Mouse (Mus musculus): ENCODE data around the gene Zfp398.
"Not testable (repeated sequence)": the region's sequence is repeated elsewhere in the genome, so short reads cannot be mapped to it uniquely, and the experiment has no call there.

The Zfp398 gene

DNA sequence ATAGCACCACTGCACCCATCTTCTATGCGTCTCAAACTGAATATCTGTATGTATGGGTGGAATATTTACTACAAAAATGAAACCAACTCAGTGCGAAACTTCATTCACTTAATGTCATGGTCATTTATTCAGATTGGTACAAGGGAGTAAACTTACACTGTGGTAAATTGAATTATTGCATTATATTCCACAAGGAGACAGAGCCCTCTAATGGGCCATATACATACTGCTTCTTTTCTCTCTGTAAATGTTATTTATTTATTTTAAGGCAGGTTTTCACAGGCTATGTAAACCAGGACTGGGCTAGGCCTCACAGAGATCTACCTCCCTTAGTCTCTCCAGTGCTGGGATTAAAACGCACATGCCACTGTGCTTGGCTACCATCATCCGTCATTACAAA lies 8.0 kb upstream of the Zfp398 start:
- DNase-seq (ENCODE audit: low read depth) = no peak

GRCm38 (mm10) chr6:47828950-47829349 lies 6.5 kb upstream of the Zfp398 start:
- DNase-seq (ENCODE audit: low read depth) = no peak

GRCm38 (mm10) chr6:47830104-47831078 lies 5.1 kb upstream of the Zfp398 start, which contains the start of gene Zfp786:
Gene Zfp786 (minus strand): TSS chr6:47830867.
- peak; percentile 84 for DNase-seq (ENCODE audit: low read depth)

DNA sequence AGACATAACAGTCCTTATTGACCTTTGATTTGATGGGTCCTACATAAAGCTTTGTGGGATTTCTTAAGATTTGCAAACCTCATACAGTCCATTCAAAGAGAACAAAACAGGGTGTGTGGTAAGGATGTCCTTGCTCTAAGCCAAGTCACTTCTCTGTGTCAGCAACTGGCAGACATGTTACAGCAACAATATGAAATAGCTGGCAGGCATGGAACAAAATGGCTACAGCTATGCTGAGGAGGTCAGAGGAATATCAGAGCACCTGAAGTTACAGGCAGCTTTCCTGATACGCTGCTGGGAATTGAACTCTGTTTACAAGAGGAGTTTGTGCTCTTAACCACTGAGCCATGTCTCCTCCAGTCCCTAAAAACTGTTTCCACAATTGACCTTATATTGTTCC lies 3.2 kb upstream of the Zfp398 start:
- no peak for DNase-seq (ENCODE audit: low read depth)

GRCm38 (mm10) chr6:47835984-47836521 lies 592 bp downstream of the Zfp398 start:
- DNase-seq (ENCODE audit: low read depth) = no peak

DNA sequence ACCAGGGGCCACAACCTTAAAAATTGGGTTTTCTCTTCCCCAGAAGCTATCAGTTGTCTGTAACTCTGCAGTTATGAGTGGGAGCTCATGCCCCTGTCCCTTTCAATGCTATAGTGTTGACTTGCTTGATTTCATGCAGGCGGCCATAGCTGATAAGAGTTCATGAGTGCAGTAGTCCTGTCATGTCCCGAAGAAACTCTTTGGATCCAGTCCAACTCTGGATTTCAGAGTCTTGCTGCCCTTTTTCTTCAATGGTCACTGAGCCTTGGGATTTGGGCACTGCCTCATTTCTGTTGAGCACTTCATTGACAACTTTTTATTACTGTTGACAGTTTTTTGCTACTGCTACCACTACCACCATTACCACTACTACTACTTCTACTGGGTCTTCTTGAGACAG lies 2.2 kb downstream of the Zfp398 start:
- DNase-seq (ENCODE audit: low read depth) = no peak

DNA sequence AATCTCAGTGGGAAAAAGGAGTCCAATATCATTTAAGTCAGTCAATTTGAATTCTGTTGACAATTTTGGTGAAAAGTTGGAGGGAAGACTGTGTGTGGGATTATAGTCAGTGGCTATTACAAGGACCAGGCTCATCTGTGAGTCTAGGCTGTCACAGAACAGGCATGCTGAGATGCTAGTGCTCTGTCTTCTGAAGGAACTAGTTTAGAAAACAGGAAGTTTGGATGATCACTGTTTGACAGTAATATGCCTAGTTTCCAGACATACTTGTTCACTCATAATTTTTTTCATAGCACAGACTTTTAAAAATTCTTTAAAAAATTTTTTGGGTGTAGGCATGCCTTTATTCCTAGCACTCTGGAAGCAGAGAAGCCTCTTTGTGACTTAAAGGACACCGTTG lies 5.6 kb downstream of the Zfp398 start:
- DNase-seq (ENCODE audit: low read depth) = no peak

DNA sequence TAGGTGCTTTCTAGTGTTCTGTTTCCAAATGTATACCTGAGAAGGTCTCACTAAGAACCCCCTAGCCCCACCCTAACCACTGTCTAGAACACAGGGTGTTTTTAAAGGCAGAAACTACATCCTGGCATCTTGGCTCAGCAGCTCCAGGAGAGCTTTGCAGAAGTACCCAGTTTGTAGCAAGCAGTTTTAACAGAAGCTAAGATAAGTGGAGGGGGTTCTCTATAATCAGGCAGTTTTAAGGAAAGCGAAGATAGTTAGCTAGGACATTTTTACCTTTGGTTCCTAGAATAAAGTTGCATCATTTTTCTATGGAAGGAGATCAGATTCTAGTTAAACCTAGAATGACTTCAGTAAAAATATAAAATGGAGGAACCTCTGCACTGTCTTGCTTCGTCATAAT lies 6.4 kb downstream of the Zfp398 start:
- DNase-seq (ENCODE audit: low read depth) = no peak

DNA sequence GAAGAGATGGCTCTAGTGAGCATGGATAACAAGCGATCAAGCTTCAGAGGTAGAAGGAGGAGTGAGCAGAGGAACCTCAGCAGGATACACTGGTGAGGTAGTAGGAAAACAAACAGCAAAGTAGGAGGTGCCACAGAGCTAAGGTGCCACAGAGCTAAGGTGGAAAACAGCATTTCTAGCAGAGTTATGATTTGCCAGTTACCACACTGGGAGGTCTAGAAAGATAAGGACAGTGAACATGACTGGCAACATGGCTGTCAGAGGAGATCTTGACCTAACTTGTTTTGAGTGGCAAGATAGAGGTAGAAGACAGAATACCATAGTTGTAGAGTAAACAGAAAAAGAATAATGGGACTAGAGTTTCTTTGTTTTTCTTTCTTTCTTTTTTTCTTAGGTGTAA lies 6.9 kb downstream of the Zfp398 start:
- no peak for DNase-seq (ENCODE audit: low read depth)

- no peak for DNase-seq (ENCODE audit: low read depth)
These were observed 10.3 kb downstream of the Zfp398 start for GRCm38 (mm10) chr6:47845779-47846178.

GRCm38 (mm10) chr6:47857241-47857640 lies 21.8 kb downstream of the Zfp398 start:
- DNase-seq (ENCODE audit: low read depth) = no peak

DNA sequence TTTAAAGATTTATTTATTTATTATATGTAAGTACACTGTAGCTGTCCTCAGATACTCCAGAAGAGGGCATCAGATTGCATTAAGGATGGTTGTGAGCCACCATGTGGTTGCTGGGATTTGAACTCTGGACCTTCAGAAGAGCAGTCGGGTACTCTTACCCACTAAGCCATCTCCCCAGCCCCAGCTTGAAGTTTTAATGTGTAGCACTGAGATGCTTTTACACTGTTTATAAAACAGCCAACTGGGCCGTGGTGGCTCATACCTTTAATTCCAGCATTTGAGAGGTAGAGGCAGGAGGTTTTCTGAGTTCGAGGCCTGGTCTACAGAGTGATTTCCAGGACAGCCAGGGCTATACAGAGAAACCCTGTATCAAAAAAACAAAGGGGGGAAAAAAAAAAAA lies 22.3 kb downstream of the Zfp398 start:
- DNase-seq (ENCODE audit: low read depth) = not testable (repeated sequence)

- DNase-seq (ENCODE audit: low read depth) = no peak
These were observed 36.8 kb downstream of the Zfp398 start for GRCm38 (mm10) chr6:47872266-47872665.

GRCm38 (mm10) chr6:47877058-47877457 lies 41.6 kb downstream of the Zfp398 start, which contains the start of gene Zfp282:
Gene Zfp282 (plus strand): TSS chr6:47877204.
- DNase-seq (ENCODE audit: low read depth) = no peak

DNA sequence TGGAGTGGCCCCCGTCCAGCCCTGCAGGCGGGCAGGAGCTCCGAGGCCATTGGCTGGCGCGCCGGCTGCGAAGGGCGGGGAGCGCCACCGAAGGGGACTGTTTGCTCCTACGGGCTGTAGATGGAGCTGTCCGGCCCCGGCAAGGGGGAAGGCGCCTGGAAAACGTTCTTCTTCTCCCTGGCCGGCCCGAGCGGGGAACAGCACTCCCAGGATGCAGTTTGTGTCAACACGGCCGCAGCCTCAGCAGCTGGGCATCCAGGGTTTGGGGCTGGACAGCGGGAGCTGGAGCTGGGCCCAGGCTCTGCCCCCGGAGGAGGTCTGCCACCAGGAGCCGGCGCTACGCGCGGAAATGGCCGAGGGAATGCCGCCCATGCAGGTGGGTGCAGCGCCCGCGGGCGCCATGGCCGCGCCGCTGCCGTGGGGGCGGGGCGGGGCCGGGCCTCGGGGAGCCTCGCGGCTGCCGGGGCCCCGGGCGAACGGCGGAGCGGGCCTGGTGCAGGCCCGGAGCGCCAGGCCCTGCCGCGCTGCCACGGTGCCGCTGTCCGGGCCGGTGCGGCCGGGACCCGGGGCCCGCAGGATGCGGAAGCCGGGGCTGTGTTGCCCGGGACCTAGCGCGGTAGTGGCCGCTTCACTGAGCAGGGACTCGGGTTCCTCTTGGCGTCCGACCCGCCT lies 42.1 kb downstream of the Zfp398 start:
- DNase-seq (ENCODE audit: low read depth) = peak; percentile 65

DNA sequence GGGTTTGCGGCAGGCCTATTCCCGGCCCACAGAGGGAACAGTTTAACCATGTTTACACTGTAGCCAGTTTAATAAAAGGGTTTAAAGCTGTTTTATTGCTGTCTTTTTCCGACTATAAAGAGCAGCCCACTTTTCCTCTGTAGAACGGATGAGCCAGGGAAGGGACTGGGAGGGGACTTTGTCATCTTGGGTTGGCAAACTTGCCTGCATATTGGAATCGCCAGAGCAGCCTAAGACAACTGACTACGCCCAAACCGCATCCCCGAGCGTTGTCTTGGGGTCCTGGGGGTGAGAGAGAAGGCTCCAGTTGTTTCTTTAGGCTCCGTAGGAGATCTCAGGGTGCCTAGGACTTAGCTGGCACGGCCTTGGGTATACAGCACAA lies 42.7 kb downstream of the Zfp398 start:
- no peak for DNase-seq (ENCODE audit: low read depth)

DNA sequence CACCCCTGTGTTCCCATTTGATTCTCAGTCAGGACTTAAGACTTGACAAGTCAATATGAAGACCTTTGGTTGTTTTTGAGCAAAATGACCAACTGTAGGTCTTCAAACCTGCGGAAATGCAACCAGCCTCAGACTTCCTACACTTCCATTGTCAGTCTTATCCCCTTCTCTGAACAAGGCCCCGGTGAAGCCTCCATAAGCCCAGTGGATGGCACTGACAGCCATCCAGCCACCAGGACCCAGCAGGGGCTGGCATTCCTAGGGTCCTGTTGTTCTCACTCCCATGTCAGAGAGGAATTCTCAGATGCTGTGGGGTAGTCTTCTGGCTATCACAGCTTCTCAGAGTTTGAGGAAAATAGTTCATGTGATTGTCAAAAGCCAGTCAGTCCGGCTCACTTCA lies 43.1 kb downstream of the Zfp398 start:
- no peak for DNase-seq (ENCODE audit: low read depth)

DNA sequence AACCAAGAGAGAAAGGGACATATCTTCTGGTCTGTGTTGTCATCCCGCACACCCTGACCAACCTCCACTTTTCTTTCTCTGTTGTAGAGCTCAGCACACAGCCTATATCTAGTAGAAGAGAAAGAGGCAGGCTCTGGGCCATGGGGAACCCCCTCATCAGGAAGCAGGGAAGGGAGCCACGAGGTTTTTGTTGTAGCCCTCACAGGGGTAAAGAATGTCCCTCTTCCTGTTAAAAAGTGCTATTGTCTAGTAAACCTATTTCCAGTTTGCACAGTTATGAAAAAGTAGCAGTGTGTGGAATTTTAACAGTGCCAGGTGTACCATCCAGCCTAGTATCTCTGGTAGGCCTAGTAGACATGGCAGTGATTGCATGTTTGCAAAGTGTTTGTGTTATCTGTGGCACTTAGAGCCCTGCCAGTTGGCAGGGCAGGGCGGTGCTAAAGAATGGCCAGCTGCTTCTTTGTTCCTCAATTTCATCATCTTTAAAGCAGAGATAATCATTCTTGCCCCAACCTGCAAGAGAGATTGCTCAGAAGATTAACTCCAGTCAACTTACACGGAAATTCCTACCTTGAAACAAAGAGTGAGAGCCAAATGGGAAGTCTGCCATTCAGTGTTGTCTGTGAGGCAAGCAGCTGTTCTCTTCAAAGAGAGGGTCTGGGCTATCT lies 43.7 kb downstream of the Zfp398 start:
- no peak for DNase-seq (ENCODE audit: low read depth)

DNA sequence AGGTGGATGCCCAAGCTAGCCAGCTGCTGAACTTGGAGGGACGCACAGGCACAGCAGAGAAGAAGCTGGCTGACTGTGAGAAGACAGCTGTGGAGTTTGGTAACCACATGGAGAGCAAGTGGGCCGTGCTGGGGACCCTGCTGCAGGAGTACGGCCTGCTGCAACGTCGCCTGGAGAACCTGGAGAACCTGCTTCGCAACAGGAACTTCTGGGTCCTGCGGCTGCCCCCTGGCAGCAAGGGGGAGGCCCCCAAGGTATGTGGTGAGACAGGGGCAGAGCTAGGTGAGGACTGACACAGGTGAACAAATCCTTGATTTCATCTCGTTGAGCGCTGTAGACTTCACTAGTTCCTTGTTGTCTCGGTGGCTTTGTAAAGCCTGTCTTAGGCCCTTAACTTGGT lies 44.7 kb downstream of the Zfp398 start:
- no peak for DNase-seq (ENCODE audit: low read depth)

GRCm38 (mm10) chr6:47888812-47889383 lies 53.4 kb downstream of the Zfp398 start:
- no peak for DNase-seq (ENCODE audit: low read depth)

GRCm38 (mm10) chr6:47899416-47899815 lies 64.0 kb downstream of the Zfp398 start:
- no peak for DNase-seq (ENCODE audit: low read depth)

- no peak for DNase-seq (ENCODE audit: low read depth)
These were observed 68.1 kb downstream of the Zfp398 start for GRCm38 (mm10) chr6:47903587-47903986.

Measured in c-Kit-positive CD71-negative TER-119-negative erythroid progenitor cells, embryonic 14.5 days (primary cell).